Mouse (Mus musculus): ENCODE data around the gene Gm43552. TPM values are rescaled to one million over a fixed set of nuclear protein-coding genes. Genes with fewer than 3 reads are reported as not detected.

Gm43552 gene
- polyA plus RNA-seq, 1 experiment from 2014 or later = not detected

GRCm38 (mm10) chr5:65535457-65536067 lies 42.9 kb upstream of the Gm43552 start:
- no peak overlapping the region for H3K4me3 ChIP-seq (ENCODE audit: low read length)
- no peak overlapping the region for H3K27ac ChIP-seq (ENCODE audit: low read depth, low read length)
- H3K36me3 ChIP-seq (ENCODE audit: control insufficient read depth, insufficient read depth, low read length) = no peaks in the 10 kb centered on the region
- no peak overlapping the region for H3K9ac ChIP-seq (ENCODE audit: low read depth, low read length)
- 73% methylated on average over 5 of the region's 5 CpGs for WGBS
- no peak for ATAC-seq (ENCODE audit: low FRiP score, low TSS enrichment)
- no peak overlapping the region for H3K4me2 ChIP-seq (replicated peaks; ENCODE audit: low read depth, low read length)
- H3K27me3 ChIP-seq (ENCODE audit: control insufficient read depth, insufficient read depth, low read length) = no peaks in the 10 kb centered on the region
- peaks cover 4% of the 10 kb centered on the region for H3K4me1 ChIP-seq (ENCODE audit: control insufficient read depth, insufficient read depth, low read length)
- no peaks in the 10 kb centered on the region for H3K9me3 ChIP-seq (ENCODE audit: control insufficient read depth, low read length)

GRCm38 (mm10) chr5:65534496-65534895 lies 41.9 kb upstream of the Gm43552 start:
- H3K9ac ChIP-seq (ENCODE audit: low read depth, low read length) = no peak overlapping the region
- peaks cover 4% of the 10 kb centered on the region for H3K4me1 ChIP-seq (ENCODE audit: control insufficient read depth, insufficient read depth, low read length)
- no peaks in the 10 kb centered on the region for H3K9me3 ChIP-seq (ENCODE audit: control insufficient read depth, low read length)
- H3K4me3 ChIP-seq (ENCODE audit: low read length) = no peak overlapping the region
- H3K27ac ChIP-seq (ENCODE audit: low read depth, low read length) = no peak overlapping the region
- no peaks in the 10 kb centered on the region for H3K36me3 ChIP-seq (ENCODE audit: control insufficient read depth, insufficient read depth, low read length)
- H3K4me2 ChIP-seq (replicated peaks; ENCODE audit: low read depth, low read length) = no peak overlapping the region
- 77% methylated on average over 4 of the region's 4 CpGs for WGBS
- H3K27me3 ChIP-seq (ENCODE audit: control insufficient read depth, insufficient read depth, low read length) = no peaks in the 10 kb centered on the region
- no peak for ATAC-seq (ENCODE audit: low FRiP score, low TSS enrichment)

- Histone ChIP-seq H3K9me3 (ENCODE audit: control insufficient read depth, low read length) (no peaks in the 10 kb centered on the region), H3K4me2 (replicated peaks; ENCODE audit: low read depth, low read length) (no peak overlapping the region), H3K27me3 (ENCODE audit: control insufficient read depth, insufficient read depth, low read length) (no peaks in the 10 kb centered on the region), H3K27ac (ENCODE audit: low read depth, low read length) (no peak overlapping the region), H3K9ac (ENCODE audit: low read depth, low read length) (no peak overlapping the region), H3K4me3 (ENCODE audit: low read length) (no peak overlapping the region), H3K36me3 (ENCODE audit: control insufficient read depth, insufficient read depth, low read length) (no peaks in the 10 kb centered on the region), H3K4me1 (ENCODE audit: control insufficient read depth, insufficient read depth, low read length) (no peaks in the 10 kb centered on the region; the same call in 1 of the 2 replicates)
- 81% methylated on average over 3 of the region's 3 CpGs for WGBS
- no peak for ATAC-seq (ENCODE audit: low FRiP score, low TSS enrichment)
These were observed 38.6 kb upstream of the Gm43552 start for GRCm38 (mm10) chr5:65531283-65531682.

- H3K27me3 ChIP-seq (ENCODE audit: control insufficient read depth, insufficient read depth, low read length) = no peaks in the 10 kb centered on the region
- WGBS = 18% methylated on average over 8 of the region's 8 CpGs
- no peak overlapping the region for H3K9ac ChIP-seq (ENCODE audit: low read depth, low read length)
- ATAC-seq (ENCODE audit: low FRiP score, low TSS enrichment) = no peak
- no peaks in the 10 kb centered on the region for H3K36me3 ChIP-seq (ENCODE audit: control insufficient read depth, insufficient read depth, low read length)
- no peak overlapping the region for H3K4me3 ChIP-seq (ENCODE audit: low read length)
- H3K27ac ChIP-seq (ENCODE audit: low read depth, low read length) = no peak overlapping the region
- no peaks in the 10 kb centered on the region for H3K9me3 ChIP-seq (ENCODE audit: control insufficient read depth, low read length)
- no peaks in the 10 kb centered on the region for H3K4me1 ChIP-seq (ENCODE audit: control insufficient read depth, insufficient read depth, low read length)
- no peak overlapping the region for H3K4me2 ChIP-seq (replicated peaks; ENCODE audit: low read depth, low read length)
These were observed 33.2 kb upstream of the Gm43552 start for GRCm38 (mm10) chr5:65525674-65526443.

GRCm38 (mm10) chr5:65524831-65525230 lies 32.2 kb upstream of the Gm43552 start:
- H3K36me3 ChIP-seq (ENCODE audit: control insufficient read depth, insufficient read depth, low read length) = no peaks in the 10 kb centered on the region
- H3K9ac ChIP-seq (ENCODE audit: low read depth, low read length) = no peak overlapping the region
- H3K4me3 ChIP-seq (ENCODE audit: low read length) = no peak overlapping the region
- H3K4me1 ChIP-seq (ENCODE audit: control insufficient read depth, insufficient read depth, low read length) = no peaks in the 10 kb centered on the region
- no peaks in the 10 kb centered on the region for H3K27me3 ChIP-seq (ENCODE audit: control insufficient read depth, insufficient read depth, low read length)
- H3K4me2 ChIP-seq (replicated peaks; ENCODE audit: low read depth, low read length) = no peak overlapping the region
- no peak overlapping the region for H3K27ac ChIP-seq (ENCODE audit: low read depth, low read length)
- no peaks in the 10 kb centered on the region for H3K9me3 ChIP-seq (ENCODE audit: control insufficient read depth, low read length)
- 79% methylated on average over 4 of the region's 4 CpGs for WGBS
- ATAC-seq (ENCODE audit: low FRiP score, low TSS enrichment) = no peak

- WGBS = 82% methylated on average over 1 of the region's 1 CpGs
- H3K36me3 ChIP-seq (ENCODE audit: control insufficient read depth, insufficient read depth, low read length) = no peaks in the 10 kb centered on the region
- no peak overlapping the region for H3K27ac ChIP-seq (ENCODE audit: low read depth, low read length)
- H3K4me2 ChIP-seq (replicated peaks; ENCODE audit: low read depth, low read length) = no peak overlapping the region
- ATAC-seq (ENCODE audit: low FRiP score, low TSS enrichment) = no peak
- H3K4me1 ChIP-seq (ENCODE audit: control insufficient read depth, insufficient read depth, low read length) = no peaks in the 10 kb centered on the region
- no peaks in the 10 kb centered on the region for H3K9me3 ChIP-seq (ENCODE audit: control insufficient read depth, low read length)
- no peaks in the 10 kb centered on the region for H3K27me3 ChIP-seq (ENCODE audit: control insufficient read depth, insufficient read depth, low read length)
- no peak overlapping the region for H3K9ac ChIP-seq (ENCODE audit: low read depth, low read length)
- H3K4me3 ChIP-seq (ENCODE audit: low read length) = no peak overlapping the region
These were observed 29.2 kb upstream of the Gm43552 start for GRCm38 (mm10) chr5:65521803-65522202.

GRCm38 (mm10) chr5:65514635-65515278 lies 22.1 kb upstream of the Gm43552 start:
- no peak overlapping the region for H3K27ac ChIP-seq (ENCODE audit: low read depth, low read length)
- no peak overlapping the region for H3K9ac ChIP-seq (ENCODE audit: low read depth, low read length)
- no peaks in the 10 kb centered on the region for H3K27me3 ChIP-seq (ENCODE audit: control insufficient read depth, insufficient read depth, low read length)
- no peak for ATAC-seq (ENCODE audit: low FRiP score, low TSS enrichment)
- no peaks in the 10 kb centered on the region for H3K9me3 ChIP-seq (ENCODE audit: control insufficient read depth, low read length)
- H3K4me2 ChIP-seq (replicated peaks; ENCODE audit: low read depth, low read length) = no peak overlapping the region
- no peaks in the 10 kb centered on the region for H3K36me3 ChIP-seq (ENCODE audit: control insufficient read depth, insufficient read depth, low read length)
- peaks cover 3% of the 10 kb centered on the region; the same call in 1 of the 2 replicates for H3K4me1 ChIP-seq (ENCODE audit: control insufficient read depth, insufficient read depth, low read length)
- no peak overlapping the region for H3K4me3 ChIP-seq (ENCODE audit: low read length)
- 50% methylated on average over 5 of the region's 5 CpGs for WGBS

GRCm38 (mm10) chr5:65513506-65513905 lies 20.9 kb upstream of the Gm43552 start:
- H3K4me2 ChIP-seq (replicated peaks; ENCODE audit: low read depth, low read length) = no peak overlapping the region
- no peak overlapping the region for H3K27ac ChIP-seq (ENCODE audit: low read depth, low read length)
- no peak overlapping the region for H3K4me3 ChIP-seq (ENCODE audit: low read length)
- H3K27me3 ChIP-seq (ENCODE audit: control insufficient read depth, insufficient read depth, low read length) = no peaks in the 10 kb centered on the region
- no peaks in the 10 kb centered on the region for H3K9me3 ChIP-seq (ENCODE audit: control insufficient read depth, low read length)
- H3K9ac ChIP-seq (ENCODE audit: low read depth, low read length) = no peak overlapping the region
- 73% methylated on average over 3 of the region's 3 CpGs for WGBS
- peaks cover 3% of the 10 kb centered on the region; the same call in 1 of the 2 replicates for H3K4me1 ChIP-seq (ENCODE audit: control insufficient read depth, insufficient read depth, low read length)
- no peaks in the 10 kb centered on the region for H3K36me3 ChIP-seq (ENCODE audit: control insufficient read depth, insufficient read depth, low read length)
- no peak for ATAC-seq (ENCODE audit: low FRiP score, low TSS enrichment)

GRCm38 (mm10) chr5:65508395-65508794 lies 15.8 kb upstream of the Gm43552 start:
- 81% methylated on average over 8 of the region's 8 CpGs for WGBS
- no peak for ATAC-seq (ENCODE audit: low FRiP score, low TSS enrichment)
- no peaks in the 10 kb centered on the region for H3K27me3 ChIP-seq (ENCODE audit: control insufficient read depth, insufficient read depth, low read length)

More at GRCm38 (mm10) chr5:65508395-65508794, 15.8 kb upstream of the Gm43552 start:
- no peak overlapping the region for H3K27ac ChIP-seq (ENCODE audit: low read depth, low read length)
- no peaks in the 10 kb centered on the region for H3K4me1 ChIP-seq (ENCODE audit: control insufficient read depth, insufficient read depth, low read length)
- no peaks in the 10 kb centered on the region for H3K36me3 ChIP-seq (ENCODE audit: control insufficient read depth, insufficient read depth, low read length)
- no peaks in the 10 kb centered on the region for H3K9me3 ChIP-seq (ENCODE audit: control insufficient read depth, low read length)
- no peak overlapping the region for H3K4me2 ChIP-seq (replicated peaks; ENCODE audit: low read depth, low read length)
- no peak overlapping the region for H3K4me3 ChIP-seq (ENCODE audit: low read length)
- H3K9ac ChIP-seq (ENCODE audit: low read depth, low read length) = no peak overlapping the region
